Mouse (Mus musculus): ENCODE results near the gene Tcn2. TPM values are rescaled to one million over a fixed set of nuclear protein-coding genes. Genes with fewer than 3 reads are reported as not detected.

Gene Tcn2
- polyA plus RNA-seq, 1 experiment from 2014 or later, result 57.5 TPM

GRCm38 (mm10) chr11:3905446-3905845 lies 26.5 kb downstream of the Tcn2 start:
- ATAC-seq, result no peak
- Histone ChIP-seq H3K9me3 (no peaks in the 10 kb centered on the region), H3K9ac (no peak overlapping the region), H3K36me3 (no peaks in the 10 kb centered on the region), H3K4me1 (replicated peaks) (0 out of 2 replicates have a peak, but pooled peaks cover under 1% of the 10 kb centered on the region), H3K4me3 (replicated peaks) (no peak overlapping the region), H3K4me2 (replicated peaks) (no peak overlapping the region), H3K27me3 (replicated peaks) (no peaks in the 10 kb centered on the region), H3K27ac (no peak overlapping the region)
- 86% methylated on average over 1 of the region's 1 CpGs for WGBS

- Histone ChIP-seq H3K27me3 (replicated peaks) (no peaks in the 10 kb centered on the region), H3K4me2 (replicated peaks) (no peak overlapping the region)
- WGBS, result 80% methylated on average over 6 of the region's 6 CpGs
Observed at GRCm38 (mm10) chr11:3904673-3905072, 27.3 kb downstream of the Tcn2 start.

DNA sequence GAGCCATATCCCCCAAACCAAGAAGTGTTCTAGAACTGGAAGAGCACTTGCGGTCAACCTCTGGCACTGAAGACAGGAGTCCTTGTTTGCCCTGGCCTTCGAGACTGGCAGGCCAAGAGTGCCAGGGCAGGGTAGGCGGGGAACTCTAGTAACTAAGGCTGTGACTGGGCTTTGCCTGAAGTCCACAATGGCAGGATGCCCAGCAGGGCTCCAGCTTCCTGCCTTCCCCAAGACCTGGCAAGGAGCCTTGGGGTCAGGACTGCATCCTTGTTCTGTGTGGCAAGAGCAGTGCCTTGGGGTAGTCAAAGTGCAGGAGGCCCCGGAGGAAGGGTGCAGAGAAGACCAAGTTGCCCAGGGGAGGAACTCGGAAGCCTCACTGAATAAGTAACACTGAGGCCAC lies 28.9 kb downstream of the Tcn2 start:
- H3K9ac ChIP-seq, result no peak overlapping the region
- no peak for ATAC-seq
- H3K4me2 ChIP-seq (replicated peaks), result no peak overlapping the region
- H3K27ac ChIP-seq, result no peak overlapping the region
- WGBS, result 84% methylated on average over 5 of the region's 5 CpGs
- no peaks in the 10 kb centered on the region for H3K9me3 ChIP-seq
- no peaks in the 10 kb centered on the region for H3K36me3 ChIP-seq
- H3K4me1 ChIP-seq (replicated peaks), result 0 out of 2 replicates have a peak, but pooled peaks cover 3% of the 10 kb centered on the region
- no peak overlapping the region for H3K4me3 ChIP-seq (replicated peaks)
- no peaks in the 10 kb centered on the region for H3K27me3 ChIP-seq (replicated peaks)

More at GRCm38 (mm10) chr11:3904673-3905072, 27.3 kb downstream of the Tcn2 start:
- Histone ChIP-seq H3K9ac (no peak overlapping the region), H3K4me1 (replicated peaks) (0 out of 2 replicates have a peak, but pooled peaks cover 3% of the 10 kb centered on the region), H3K4me3 (replicated peaks) (no peak overlapping the region), H3K9me3 (no peaks in the 10 kb centered on the region), H3K36me3 (no peaks in the 10 kb centered on the region), H3K27ac (no peak overlapping the region)
- no peak for ATAC-seq

DNA sequence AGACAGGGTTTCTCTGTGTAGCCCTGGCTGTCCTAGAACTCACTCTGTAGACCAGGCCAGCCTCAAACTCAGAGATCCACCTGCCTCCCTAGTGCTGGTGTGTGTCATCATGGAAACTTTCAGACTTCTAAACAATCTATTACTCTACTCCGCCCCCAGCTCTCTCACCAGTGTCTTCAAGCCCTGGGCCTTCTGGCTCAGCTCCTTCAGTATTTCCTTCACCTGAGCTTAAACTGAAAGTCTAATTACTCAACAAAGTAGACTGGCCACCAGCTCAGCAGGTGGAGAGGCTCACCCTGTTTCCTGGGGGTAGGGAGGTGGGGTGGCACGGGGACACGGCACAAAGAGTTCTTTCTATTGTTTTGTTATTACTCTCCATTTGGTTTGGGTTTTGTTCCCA lies 29.4 kb downstream of the Tcn2 start:
- no peaks in the 10 kb centered on the region for H3K9me3 ChIP-seq
- no peak overlapping the region for H3K4me2 ChIP-seq (replicated peaks)
- no peaks in the 10 kb centered on the region for H3K36me3 ChIP-seq
- 0 out of 2 replicates have a peak, but pooled peaks cover 3% of the 10 kb centered on the region for H3K4me1 ChIP-seq (replicated peaks)
- 81% methylated on average over 3 of the region's 3 CpGs for WGBS
- H3K27me3 ChIP-seq (replicated peaks), result no peaks in the 10 kb centered on the region
- no peak overlapping the region for H3K27ac ChIP-seq
- no peak overlapping the region for H3K4me3 ChIP-seq (replicated peaks)
- ATAC-seq, result no peak
- no peak overlapping the region for H3K9ac ChIP-seq

DNA sequence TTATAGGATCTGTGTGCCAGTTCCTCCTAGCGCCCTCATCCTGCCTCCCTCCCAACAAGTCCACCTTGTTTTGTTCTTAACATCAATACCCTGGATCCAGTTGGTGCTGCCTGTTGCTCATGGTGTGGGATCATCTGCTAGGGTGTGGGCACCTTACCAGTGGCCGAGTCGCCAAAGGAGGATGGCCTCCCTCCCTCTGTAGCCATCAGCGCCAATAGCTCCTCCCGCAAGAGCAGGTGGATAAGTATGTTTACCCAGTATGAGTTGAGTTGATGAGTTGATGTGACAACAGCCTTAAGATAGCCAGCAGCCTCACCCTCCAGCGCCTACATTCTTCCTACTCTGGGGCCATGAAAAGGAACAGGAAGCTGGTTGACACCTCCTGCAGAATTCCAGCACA lies 31.7 kb downstream of the Tcn2 start:
- 0 out of 2 replicates have a peak, but pooled peaks cover 3% of the 10 kb centered on the region for H3K4me1 ChIP-seq (replicated peaks)
- no peak overlapping the region for H3K4me2 ChIP-seq (replicated peaks)
- H3K36me3 ChIP-seq, result no peaks in the 10 kb centered on the region
- H3K27ac ChIP-seq, result no peak overlapping the region
- H3K27me3 ChIP-seq (replicated peaks), result no peaks in the 10 kb centered on the region
- H3K9ac ChIP-seq, result no peak overlapping the region
- no peak overlapping the region for H3K4me3 ChIP-seq (replicated peaks)
- WGBS, result 59% methylated on average over 6 of the region's 6 CpGs
- H3K9me3 ChIP-seq, result no peaks in the 10 kb centered on the region
- ATAC-seq, result no peak

DNA sequence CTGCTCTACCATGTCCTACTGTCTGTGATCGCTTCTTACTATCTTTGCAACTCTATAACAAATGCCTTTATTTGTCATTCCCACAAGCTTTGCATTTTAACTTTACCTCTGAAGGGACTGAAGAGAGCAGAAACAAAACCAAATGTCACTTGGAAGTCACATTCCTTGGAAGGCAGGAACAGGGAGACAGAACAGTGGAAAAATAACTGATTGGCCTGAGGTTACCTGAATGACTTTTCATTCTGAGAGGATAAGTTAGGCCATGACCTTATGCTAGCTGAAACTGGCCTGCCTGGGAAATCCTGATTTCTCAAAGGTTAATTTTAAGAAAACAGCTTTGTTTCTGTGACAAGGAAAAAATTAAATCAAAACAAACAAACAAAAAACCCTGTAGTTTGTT lies 36.0 kb downstream of the Tcn2 start:
- H3K27me3 ChIP-seq (replicated peaks), result no peaks in the 10 kb centered on the region
- H3K4me3 ChIP-seq (replicated peaks), result no peak overlapping the region
- no peak overlapping the region for H3K27ac ChIP-seq
- H3K9ac ChIP-seq, result no peak overlapping the region
- no peaks in the 10 kb centered on the region for H3K36me3 ChIP-seq
- 81% methylated on average over 1 of the region's 1 CpGs for WGBS
- H3K9me3 ChIP-seq, result no peaks in the 10 kb centered on the region
- H3K4me1 ChIP-seq (replicated peaks), result 0 out of 2 replicates have a peak, but pooled peaks cover 6% of the 10 kb centered on the region
- ATAC-seq, result no peak
- no peak overlapping the region for H3K4me2 ChIP-seq (replicated peaks)

DNA sequence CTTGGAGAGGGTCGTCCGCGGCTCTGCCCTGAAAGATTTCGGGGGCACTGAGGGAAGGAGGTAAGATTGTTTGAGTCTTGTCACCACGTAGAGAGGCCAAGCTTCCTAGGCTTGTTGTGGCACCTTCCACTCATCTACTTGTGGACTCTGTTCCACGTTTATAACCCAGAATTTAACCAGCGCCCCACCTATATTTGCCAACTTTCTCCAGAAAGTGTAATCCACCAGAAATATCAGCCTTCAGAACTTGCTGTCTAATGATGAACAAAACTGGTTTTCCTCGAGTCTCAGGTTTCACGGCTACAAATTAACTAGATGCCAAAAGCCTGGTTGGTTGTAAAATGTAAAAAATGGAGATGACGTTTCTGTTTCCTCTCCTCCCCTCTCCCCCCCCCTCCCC lies 36.5 kb downstream of the Tcn2 start:
- Histone ChIP-seq H3K36me3 (no peaks in the 10 kb centered on the region), H3K9me3 (no peaks in the 10 kb centered on the region), H3K4me2 (replicated peaks) (peak overlapping the region; percentile 95), H3K4me1 (replicated peaks) (0 out of 2 replicates have a peak, but pooled peaks cover 5% of the 10 kb centered on the region), H3K9ac (peak overlapping the region; percentile 44), H3K27me3 (replicated peaks) (no peaks in the 10 kb centered on the region), H3K27ac (peak overlapping the region; percentile 93), H3K4me3 (replicated peaks) (peak overlapping the region; percentile 48)
- ATAC-seq, result peak; percentile 86
- 3% methylated on average over 10 of the region's 10 CpGs for WGBS

GRCm38 (mm10) chr11:3894406-3895281 lies 37.3 kb downstream of the Tcn2 start, which contains the start of the genes 4921536K21Rik and Dusp18:
Gene 4921536K21Rik (minus strand): TSS chr11:3895098.
Gene Dusp18 (plus strand): TSS chr11:3895240.
- Histone ChIP-seq H3K4me3 (replicated peaks) (peak within 1 kb of the TSS; percentile 48), H3K9me3 (no peaks in the 10 kb centered on the region), H3K4me2 (replicated peaks) (peak within 1 kb of the TSS; percentile 95), H3K36me3 (no peaks in the 10 kb centered on the region), H3K9ac (peak within 1 kb of the TSS; percentile 44), H3K27me3 (replicated peaks) (no peaks in the 10 kb centered on the region), H3K27ac (peak within 1 kb of the TSS; percentile 93), H3K4me1 (replicated peaks) (0 out of 2 replicates have a peak, but pooled peaks cover 2% of the 10 kb centered on the region)
- ATAC-seq, result peak; percentile 97
- 4% methylated on average over 46 of the region's 46 CpGs for WGBS

DNA sequence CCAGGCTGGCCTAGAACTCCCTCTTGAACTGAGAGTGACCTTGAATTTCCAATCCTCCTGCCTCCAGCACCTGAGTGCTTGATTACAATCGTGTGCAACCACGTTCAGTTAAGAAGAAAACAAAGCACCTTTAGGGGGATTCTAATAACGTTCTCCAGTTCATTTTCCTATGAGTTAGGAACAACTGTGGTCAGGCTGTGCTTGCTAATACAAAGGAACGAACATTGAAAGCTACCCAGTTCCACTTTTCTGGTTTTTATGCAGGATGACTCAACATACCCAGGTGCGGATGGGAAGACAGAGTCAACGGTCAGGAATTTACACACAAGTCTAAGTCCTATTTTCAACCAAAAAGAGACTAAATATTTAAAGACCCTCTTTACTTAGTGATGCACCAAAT lies 38.0 kb downstream of the Tcn2 start:
- no peak overlapping the region for H3K9ac ChIP-seq
- 0 out of 2 replicates have a peak, but pooled peaks cover 2% of the 10 kb centered on the region for H3K4me1 ChIP-seq (replicated peaks)
- no peaks in the 10 kb centered on the region for H3K9me3 ChIP-seq
- H3K27ac ChIP-seq, result no peak overlapping the region
- H3K36me3 ChIP-seq, result no peaks in the 10 kb centered on the region
- H3K27me3 ChIP-seq (replicated peaks), result no peaks in the 10 kb centered on the region
- no peak overlapping the region for H3K4me2 ChIP-seq (replicated peaks)
- no peak overlapping the region for H3K4me3 ChIP-seq (replicated peaks)
- WGBS, result 82% methylated on average over 6 of the region's 6 CpGs
- no peak for ATAC-seq

- Histone ChIP-seq H3K4me3 (replicated peaks) (no peak overlapping the region), H3K9me3 (no peaks in the 10 kb centered on the region), H3K36me3 (no peaks in the 10 kb centered on the region), H3K4me2 (replicated peaks) (no peak overlapping the region), H3K27me3 (replicated peaks) (no peaks in the 10 kb centered on the region), H3K4me1 (replicated peaks) (0 out of 2 replicates have a peak, but pooled peaks cover 2% of the 10 kb centered on the region), H3K9ac (no peak overlapping the region), H3K27ac (no peak overlapping the region)
- 57% methylated on average over 5 of the region's 5 CpGs for WGBS
- ATAC-seq, result no peak
Observed at GRCm38 (mm10) chr11:3887331-3887730, 44.6 kb downstream of the Tcn2 start.

- Histone ChIP-seq H3K4me3 (replicated peaks) (no peak overlapping the region), H3K27ac (no peak overlapping the region), H3K9me3 (no peaks in the 10 kb centered on the region), H3K27me3 (replicated peaks) (peaks cover 4% of the 10 kb centered on the region; the same call in 1 of the 2 replicates), H3K36me3 (no peaks in the 10 kb centered on the region), H3K9ac (no peak overlapping the region), H3K4me1 (replicated peaks) (0 out of 2 replicates have a peak, but pooled peaks cover 2% of the 10 kb centered on the region), H3K4me2 (replicated peaks) (no peak overlapping the region)
- ATAC-seq, result no peak
- 93% methylated on average over 3 of the region's 3 CpGs for WGBS
Observed at GRCm38 (mm10) chr11:3883711-3884110, 48.2 kb downstream of the Tcn2 start.

DNA sequence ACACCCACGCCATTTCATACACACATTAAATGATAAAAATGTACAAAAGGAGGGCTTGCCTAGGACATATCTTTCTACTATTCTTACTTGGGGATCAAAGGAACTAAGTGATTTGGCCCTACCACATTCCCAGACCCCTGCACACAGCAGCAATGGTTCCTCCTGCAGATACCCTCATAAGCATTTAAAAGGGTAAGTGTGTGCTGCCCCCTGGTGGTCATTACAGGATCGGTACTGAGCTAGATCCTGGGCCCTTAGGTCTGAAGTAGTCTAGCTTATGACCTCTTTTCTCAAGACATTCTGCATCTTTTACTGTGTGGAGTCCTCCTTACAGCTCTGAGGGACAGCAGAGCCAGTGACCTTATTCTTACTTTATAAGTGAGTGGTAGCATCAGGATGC lies 52.1 kb downstream of the Tcn2 start:
- peak; percentile 63 for ATAC-seq
- no peaks in the 10 kb centered on the region for H3K9me3 ChIP-seq
- H3K4me1 ChIP-seq (replicated peaks), result 0 out of 2 replicates have a peak, but pooled peaks cover 2% of the 10 kb centered on the region
- H3K36me3 ChIP-seq, result no peaks in the 10 kb centered on the region
- no peak overlapping the region for H3K4me2 ChIP-seq (replicated peaks)
- WGBS, result 34% methylated on average over 2 of the region's 2 CpGs
- H3K27ac ChIP-seq, result no peak overlapping the region
- H3K9ac ChIP-seq, result no peak overlapping the region
- peaks cover 4% of the 10 kb centered on the region; the same call in 1 of the 2 replicates for H3K27me3 ChIP-seq (replicated peaks)
- H3K4me3 ChIP-seq (replicated peaks), result no peak overlapping the region
